Mouse (Mus musculus): ENCODE measurements around the gene Eef2.

Eef2 gene

DNA sequence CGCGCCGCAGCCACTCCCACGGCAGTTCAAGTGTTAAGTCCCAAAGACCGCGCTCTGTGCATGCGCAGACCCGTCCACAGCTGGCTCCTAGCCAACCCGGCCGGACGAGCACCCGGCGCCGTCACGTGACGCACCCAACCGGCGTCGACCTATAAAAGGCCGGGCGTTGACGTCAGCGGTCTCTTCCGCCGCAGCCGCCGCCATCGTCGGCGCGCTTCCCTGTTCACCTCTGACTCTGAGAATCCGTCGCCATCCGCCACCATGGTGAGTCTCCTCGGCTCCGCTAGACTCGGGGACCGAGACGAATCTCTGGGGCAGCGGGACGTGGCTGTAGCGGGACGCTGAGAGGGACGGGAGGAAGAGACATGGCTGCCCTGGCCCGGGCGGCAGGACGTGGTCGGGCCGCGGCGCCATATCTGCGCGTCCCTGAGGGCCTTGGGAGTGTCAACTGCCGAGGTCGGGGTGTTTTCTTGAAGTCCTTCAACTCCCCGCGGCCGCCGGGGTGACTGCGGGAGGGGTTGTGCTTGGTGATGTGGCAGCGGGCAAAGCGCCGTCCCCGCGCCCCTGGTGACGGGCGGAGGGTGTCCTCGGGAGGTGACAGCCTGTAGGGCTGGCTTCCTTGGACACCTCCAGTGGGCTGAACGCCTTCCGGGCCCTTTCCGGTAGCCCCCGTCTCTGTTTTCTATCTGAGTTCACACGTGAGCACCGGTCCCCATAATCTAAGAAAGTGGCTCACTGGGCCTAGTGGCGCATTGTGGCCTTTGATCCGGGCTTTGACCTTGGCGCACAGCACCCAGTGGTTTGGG lies at the start of gene Eef2:
Gene Eef2, plus strand, starts transcription at position 166 of the 806 bp plus-strand sequence.
- in situ Hi-C loops (cut with MboI, MseI), result no loop called here

DNA sequence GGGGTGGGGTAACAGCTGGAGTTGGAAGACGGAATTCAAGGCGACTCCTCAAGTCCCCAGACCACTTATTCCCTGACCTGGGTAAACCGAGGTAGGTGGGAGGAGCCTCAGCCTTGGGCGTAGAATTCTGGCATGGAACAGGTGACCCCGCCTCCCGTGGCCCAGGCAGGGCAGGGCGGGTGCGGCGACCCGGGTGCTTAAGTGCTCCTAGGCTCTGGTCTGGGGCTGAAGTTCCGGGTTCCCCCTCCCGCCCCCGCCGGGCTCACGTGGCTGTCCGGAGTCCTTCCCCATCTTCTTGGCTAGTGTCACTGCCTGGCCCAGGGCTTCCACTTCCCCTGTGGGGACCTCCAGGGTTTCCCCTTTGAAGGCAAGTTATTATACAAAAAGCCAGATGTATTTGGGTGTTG lies 42.2 kb upstream of the Eef2 start:
- in situ Hi-C loops (cut with MboI, MseI), result no loop called here

DNA sequence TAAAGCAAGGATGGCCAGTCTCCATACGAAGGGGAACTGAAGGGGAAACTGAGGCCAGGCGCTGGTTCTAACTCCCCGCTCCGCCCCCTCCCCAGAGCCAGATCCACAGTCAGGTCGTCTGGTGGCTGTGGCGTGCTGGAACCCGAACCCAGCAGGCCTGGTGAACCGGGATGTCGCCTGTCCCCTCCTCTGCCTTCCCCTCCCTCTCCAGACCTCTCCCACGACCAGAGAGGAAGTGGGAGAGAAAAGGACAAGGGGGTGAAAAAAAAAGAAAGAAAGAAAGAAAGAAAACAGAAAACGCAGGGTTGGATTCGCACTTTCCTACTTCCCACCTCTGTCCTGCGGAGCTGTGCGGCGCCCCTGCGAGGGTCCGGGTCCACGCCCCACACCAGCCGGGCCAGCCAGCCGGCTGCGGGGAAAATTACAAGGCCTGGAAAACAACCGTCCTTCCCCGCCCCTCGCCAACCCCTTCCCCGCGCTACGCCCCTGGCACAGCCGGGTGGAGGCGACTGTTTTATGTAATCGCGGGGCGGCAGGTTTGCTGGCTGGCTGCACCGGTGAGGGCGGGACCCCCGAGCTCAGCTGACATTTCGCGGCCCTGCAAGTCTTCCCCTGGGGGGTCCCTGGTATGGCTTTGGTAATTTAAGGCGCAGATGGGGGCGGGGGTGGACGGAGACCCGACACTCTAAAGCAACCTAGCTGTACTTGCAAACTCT lies 41.3 kb upstream of the Eef2 start, which contains the start of gene Zbtb7a:
Gene Zbtb7a, plus strand, starts transcription at position 255 of the 716 bp plus-strand sequence.
- in situ Hi-C loops (cut with MboI, MseI), result no loop called here

DNA sequence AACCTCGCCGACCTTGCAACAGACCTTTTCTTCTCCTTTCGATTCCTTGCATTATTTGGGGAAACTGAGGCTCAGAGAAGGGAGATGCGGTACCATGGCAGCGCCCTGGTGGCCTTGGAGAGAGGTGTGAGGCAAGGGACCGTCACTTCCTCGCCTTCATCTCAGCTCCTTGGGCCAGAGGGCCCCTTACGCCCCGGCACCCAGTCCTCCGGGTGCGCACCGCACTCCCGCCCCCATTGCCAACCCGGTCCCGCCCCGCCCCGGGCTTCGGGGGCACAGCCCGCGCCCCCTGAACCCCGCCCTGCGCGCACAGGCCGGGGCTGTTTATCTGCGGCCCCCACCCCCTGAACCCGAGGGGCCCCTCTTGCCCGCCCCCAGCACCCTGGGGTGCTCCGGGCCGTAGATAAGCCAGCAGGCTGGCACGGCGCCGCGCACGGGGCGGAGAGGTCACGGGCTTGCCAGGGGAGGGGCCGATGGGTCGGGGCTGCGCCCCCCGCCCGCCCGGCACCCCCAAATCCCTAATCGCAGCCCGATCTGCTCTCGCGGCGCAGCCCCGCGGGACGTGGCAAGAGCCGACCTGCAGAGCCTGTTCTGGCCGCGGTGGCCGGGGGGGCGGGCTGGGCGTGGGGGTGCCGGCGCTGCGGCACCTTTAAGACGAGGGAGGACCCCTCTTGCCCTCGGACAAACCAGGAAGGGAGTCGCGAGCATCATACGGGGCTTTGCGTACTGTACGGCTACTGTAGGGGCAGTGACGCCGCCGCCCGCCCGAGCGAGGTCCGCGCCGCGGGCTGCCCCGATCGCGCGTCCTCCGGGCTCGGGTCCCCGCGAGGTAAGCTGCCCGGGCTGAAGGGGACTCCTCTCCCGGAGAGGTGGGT lies 40.4 kb upstream of the Eef2 start:
- in situ Hi-C loops (cut with MboI, MseI), result no loop called here

DNA sequence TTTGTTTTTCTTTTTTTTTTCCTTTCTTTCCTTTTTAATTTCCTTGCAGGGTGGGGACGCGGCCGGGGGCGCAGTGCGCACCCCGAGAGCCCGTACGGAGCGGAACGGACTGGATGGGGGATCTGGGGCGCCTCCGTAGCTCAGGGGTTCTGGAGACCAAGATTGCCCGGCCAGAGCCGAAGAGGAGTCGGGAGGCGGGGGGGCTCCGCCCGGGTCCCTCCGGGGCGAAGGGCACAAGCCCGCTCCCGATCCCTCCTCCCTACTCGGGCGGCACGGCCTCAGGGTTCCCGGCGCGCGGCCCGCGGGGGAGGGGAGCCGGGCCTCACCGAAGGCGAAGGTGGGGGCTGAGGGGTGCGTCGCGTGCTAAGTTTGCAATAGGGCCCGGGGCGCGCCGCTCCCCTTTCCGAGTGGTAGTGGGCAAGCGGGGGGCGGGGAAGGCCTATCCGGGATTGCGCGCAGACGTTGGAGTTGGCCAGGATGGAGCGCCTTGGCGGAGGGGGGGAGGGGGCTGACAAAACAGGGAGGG lies 39.7 kb upstream of the Eef2 start:
- in situ Hi-C loops (cut with MboI, MseI), result no loop called here

DNA sequence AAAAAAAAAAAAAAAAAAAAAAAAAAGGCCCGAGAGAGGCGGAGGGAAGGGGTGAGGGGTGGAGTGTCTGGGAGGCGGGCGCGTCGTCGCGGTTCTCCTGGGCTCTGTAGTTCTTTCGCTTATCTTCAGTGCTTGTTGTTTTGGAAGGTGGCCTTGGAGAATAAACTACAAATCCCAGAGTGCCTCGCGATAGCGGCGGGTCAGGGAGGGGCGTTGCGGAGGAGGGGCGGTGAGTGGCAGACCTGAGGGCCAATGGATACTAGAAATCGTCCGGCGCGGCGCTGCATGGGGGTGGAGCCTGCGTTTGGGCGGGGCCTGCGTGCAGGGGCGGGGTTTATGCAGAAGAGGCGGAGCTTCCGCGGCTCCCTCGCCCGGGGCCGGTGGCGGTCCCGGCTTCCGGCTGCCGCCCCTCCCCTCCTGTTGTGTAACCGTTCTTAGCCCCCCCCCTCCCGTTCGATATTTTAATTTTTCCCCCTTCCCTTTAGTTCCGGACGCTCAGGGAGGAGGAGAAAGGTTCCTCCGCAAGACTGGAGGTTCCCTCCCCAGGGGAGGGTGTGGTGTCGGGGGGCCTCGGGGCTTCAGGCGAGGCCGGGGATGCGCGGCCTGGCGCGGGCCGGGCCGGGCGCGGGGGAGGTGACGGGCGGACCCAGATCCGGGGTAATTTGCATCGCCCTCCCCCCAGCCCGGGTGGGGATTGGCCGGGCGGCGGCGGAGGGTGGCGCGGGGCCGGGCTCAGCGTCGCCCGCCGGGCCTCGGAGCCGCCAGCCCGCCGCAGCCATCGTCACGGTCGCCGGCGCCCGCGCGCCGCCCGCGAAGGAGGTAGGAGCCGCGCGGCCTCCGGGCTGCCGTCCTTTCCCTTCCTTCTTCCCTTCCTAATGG lies 38.9 kb upstream of the Eef2 start:
- in situ Hi-C loops (cut with MboI, MseI), result no loop called here

DNA sequence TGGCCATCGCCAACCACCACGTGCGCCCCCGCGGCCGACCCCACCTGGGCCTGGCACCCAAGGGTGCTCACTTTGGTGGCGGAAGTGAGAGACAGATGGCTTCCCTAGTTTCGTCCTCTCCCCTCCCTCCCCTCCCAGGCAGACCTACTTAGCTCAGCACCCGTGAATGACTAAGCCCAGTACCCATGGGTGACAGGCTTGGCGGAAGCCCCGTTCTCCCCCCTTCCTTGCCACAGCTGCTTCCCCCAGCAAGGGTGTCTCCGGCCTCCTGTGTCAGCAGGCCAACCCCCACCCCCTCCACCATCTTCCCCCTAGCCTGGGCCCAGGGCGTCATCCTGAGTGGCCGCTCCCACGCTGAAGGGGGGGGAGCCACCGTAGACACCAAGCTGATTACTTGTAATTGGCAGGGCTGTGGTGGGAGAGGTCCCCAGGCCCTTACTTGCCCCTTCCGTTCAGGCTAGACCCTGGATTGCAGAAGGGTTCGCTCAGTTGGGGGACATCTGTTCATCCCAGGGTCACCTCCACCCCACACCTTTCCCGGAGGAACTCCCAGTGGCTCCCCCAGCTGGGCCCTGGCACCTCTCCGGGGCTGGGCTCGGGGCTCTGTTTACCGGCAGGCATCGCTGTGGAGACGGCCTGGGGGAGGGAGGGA lies 38.2 kb upstream of the Eef2 start:
- in situ Hi-C loops (cut with MboI, MseI), result no loop called here

DNA sequence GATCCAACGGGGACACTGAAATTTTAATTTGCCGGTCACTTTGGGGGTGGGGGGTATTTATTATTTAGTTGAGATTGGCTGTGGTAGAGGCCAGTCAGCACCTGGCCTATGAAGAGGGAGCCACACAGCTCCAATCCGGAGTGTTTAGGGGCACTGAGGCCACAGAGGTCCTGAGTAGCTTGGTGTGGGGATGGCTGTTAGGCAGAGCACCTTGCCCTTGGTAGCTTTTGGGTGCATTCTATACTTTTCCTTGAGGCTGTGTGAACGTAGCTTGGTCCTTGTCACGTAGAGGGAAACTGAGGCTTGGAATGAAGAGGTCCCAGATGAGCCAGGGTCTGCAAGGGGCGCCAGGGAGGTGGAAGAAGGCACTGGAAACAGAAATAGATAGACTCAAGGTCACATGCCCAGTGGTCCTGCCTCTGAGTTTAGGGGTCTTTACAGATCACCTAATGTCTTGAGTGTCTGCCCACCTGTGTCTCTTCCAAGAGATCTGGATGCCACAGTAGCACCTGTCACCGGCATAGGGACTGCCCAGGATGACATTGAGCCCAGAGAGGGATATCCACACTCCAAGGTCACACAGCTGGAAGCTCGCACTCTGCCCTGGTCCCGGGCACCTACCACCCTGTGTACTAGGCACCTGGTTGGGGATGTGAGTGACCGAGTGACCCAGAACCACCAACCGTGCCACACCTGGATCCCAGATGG lies 37.5 kb upstream of the Eef2 start:
- in situ Hi-C loops (cut with MboI, MseI), result no loop called here

DNA sequence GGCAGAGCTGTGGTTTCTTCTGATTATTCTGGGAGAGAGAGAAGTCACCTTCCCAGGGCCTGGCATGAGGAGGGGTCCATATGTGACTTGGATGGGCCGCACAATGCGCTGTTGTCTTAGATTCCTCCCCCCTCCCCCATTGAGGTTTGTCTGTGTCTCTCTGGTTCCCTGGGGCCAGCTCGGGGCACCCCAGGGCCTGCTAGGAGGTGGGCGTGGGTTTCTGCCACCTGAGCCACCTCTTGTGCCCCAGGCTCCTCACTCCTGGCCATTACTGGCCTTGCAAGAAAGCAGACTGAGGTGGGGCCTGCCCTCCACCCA lies 36.9 kb upstream of the Eef2 start:
- in situ Hi-C loops (cut with MboI, MseI), result no loop called here

DNA sequence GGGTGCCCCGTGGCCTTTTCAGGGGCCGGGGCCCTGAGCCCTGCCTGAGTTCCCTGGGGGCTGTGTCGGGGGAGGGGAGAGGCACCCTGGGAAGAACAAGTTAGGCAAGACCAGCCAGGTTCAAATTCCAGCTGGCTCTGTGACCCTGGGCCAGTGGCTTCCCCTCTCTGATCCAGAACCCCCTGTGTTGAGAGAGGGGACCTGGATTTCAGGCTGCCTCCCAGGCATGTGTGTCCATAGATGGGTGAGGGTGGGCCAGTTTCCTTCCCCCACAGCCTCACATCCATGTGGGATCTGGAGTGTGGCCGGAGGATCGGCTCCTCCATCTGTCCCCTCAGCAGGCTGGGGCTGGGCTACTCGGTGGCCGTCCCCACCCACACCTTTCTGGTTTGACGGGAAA lies 36.4 kb upstream of the Eef2 start:
- in situ Hi-C loops (cut with MboI, MseI), result loop anchor here in 1 of 2 experiments (10.0 kb wide), 1 partner anchor 985 kb away; no protein-coding TSS in a partner anchor

DNA sequence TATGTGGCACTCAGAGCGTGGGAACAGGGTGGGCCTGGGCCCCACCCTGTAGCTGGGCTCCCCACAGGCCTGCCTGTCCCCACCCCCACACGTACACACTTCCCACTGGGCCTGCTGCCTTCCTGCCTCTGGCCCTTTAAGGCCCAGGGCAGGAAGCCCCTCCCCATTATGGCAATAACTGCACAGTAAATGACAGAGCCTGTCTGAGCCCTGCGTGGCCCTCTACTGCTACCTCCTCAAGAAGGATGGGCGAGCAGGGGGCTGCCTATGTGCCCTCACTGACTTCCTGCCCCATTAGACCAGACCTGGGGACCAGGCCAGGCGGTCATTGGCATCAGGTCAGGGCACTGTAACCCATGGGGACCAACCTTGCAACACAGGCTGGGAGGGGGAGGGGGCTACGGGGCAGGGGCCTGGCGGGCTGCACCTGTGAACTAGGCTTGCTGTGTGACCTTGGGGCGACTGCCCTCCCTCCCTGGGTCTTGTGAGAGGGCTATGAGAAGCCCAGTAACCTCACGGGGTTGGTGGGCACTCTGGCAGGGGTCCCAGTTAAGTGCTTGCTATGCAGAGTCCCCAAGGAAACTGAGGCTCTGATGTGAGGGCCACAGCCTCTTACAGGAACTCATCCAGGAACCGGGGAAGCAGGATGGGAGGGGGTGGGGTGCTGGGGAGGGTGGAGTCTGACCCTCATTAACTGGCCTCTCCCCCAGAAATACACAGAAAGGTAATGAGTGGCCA lies 35.5 kb upstream of the Eef2 start:
- in situ Hi-C loops (cut with MboI, MseI), result loop anchor here in 1 of 2 experiments (10.0 kb wide), 1 partner anchor 986 kb away; no protein-coding TSS in a partner anchor

DNA sequence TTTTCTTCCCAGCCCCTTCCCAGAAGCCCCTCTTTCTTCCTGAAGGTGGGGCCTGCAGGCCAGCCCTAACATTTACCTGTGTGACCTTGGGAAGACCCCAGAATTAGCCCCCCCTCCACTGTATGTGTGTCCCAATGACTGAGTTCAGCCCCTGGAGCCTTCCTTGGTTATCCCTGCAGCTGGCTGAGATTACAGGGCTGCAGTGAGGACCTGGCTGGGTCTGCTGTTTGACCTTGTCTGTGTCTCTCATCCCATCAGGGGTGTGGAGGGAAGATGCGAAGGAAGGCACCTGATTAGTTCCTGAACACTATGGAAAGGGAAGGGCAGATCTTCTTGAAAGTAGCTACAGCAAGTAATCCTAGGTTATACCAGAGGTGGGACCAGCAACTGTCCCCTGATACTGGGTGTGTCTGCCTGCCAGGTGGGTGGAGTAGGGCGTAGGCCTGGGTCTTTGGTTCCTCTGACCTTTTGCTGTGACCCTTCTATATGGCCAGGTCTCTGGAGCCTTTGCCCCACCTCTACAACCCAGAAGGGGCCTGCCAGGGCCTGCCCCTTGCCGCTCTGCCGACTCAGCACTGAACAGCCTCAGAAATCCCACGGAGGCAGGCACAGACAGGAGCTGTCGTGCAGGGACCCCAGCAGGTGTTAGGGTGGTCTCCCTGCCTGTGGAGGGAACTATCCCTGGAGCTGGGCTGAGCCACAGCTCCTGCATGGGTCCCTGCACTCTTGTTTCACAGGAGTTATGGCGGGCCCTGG lies 34.8 kb upstream of the Eef2 start:
- in situ Hi-C loops (cut with MboI, MseI), result loop anchor here in 1 of 2 experiments (10.0 kb wide), 1 partner anchor 987 kb away; no protein-coding TSS in a partner anchor

DNA sequence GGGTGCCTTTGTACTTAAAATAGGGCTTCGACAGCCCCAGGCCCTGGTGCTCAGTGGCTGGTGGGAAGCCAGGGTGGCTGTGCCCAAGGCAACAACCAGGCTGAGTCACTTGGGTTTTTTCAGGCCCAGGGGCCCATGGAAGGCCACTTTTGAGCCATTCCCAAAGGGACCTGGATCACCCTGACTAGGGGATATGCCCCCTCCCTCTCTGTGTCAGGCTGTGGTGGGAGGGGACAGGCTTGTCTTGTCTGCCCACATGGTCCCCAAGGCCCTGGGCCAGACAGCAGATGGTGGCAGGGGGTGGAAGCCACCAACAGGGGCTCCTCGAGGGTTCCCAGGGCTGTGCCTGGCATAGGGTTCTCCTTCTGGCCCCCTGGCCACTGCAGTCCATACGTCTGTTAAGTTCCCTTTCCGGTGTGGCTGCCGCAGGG lies 33.9 kb upstream of the Eef2 start:
- in situ Hi-C loops (cut with MboI, MseI), result loop anchor here in 1 of 2 experiments (10.0 kb wide), 1 partner anchor 988 kb away; no protein-coding TSS in a partner anchor

DNA sequence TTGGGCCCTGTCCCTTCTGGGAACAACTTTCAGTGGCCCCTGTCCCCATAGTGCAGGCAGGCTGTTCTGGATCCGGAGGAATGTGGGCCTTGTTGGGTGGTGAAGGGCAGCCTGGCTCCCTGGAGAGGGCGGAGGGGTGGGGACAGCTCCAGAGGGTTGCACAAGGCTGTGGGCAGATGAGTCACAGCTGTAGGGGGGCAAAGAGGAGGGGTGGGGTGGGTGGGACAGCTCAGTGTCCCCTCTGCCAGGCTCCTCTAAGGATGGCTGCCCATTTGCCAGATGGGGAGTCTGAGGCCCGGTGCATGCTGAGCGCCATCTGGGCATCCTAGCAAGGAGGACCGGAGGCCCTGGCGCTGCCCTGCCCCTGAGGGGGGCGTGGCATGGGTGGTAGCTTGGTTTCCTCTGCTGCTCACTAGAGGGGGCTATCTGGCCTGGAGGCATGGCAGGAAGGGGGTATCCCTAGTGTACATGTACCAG lies 33.2 kb upstream of the Eef2 start:
- in situ Hi-C loops (cut with MboI, MseI), result loop anchor here in 1 of 2 experiments (10.0 kb wide), 1 partner anchor 988 kb away; no protein-coding TSS in a partner anchor

DNA sequence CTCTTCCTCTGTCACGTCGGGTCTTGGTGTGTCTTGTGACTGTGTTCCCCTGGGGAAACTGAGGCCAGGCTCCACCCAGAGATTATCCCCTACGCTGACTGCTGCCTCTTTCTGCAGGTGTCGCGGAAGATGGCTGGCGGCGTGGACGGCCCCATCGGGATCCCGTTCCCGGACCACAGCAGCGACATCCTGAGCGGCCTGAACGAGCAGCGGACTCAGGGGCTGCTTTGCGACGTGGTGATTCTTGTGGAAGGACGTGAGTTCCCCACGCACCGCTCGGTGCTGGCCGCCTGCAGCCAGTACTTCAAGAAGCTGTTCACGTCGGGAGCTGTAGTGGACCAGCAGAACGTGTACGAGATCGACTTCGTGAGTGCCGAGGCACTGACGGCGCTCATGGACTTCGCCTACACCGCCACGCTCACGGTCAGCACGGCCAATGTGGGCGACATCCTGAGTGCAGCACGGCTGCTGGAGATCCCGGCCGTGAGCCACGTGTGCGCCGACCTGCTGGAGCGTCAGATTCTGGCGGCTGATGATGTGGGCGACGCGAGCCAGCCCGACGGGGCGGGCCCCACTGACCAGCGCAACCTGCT lies 32.5 kb upstream of the Eef2 start:
- in situ Hi-C loops (cut with MboI, MseI), result loop anchor here in 1 of 2 experiments (10.0 kb wide), 1 partner anchor 989 kb away; no protein-coding TSS in a partner anchor

DNA sequence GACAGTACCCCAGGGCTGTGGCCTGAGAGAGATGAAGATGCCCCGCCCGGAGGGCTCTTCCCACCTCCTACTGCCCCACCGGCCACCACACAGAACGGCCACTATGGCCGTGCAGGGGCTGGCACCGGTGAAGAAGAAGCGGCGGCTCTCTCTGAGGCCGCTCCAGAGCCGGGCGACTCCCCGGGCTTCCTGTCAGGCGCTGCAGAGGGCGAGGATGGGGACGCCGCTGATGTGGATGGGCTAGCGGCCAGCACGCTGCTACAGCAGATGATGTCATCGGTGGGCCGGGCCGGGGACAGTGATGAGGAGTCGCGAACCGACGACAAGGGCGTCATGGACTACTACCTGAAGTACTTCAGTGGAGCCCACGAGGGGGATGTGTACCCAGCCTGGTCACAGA lies 31.8 kb upstream of the Eef2 start:
- in situ Hi-C loops (cut with MboI, MseI), result loop anchor here in 1 of 2 experiments (10.0 kb wide), 1 partner anchor 990 kb away; no protein-coding TSS in a partner anchor

DNA sequence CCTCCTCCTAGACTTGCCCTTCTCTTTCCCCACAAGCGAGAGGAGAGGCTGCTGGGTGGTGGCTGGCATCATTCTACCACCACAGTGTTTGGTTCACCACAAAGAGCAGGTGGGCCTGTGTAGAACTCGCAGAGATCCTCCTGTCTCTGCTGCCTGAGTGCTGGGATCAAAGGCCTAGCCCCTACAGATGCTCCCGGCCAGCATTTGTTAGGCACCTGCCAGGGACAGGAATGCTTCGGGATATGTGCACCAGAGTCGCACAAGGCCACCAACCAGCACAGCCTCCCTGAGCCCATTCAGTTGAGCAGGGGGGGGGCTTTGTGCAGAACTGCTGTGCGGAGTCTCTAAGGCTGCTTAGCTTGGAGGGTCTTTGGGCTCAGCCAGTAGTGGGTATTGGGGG lies 31.1 kb upstream of the Eef2 start:
- in situ Hi-C loops (cut with MboI, MseI), result loop anchor here in 1 of 2 experiments (10.0 kb wide), 1 partner anchor 991 kb away; no protein-coding TSS in a partner anchor
